Mouse (Mus musculus) left cerebral cortex, adult 8-10 months (tissue): Measurements from ENCODE around the gene Asf1b. TPM values are rescaled to one million over a fixed set of nuclear protein-coding genes. Genes with fewer than 3 reads are reported as not detected.
"Not testable (repeated sequence)": the region's sequence is repeated elsewhere in the genome, so short reads cannot be mapped to it uniquely, and the experiment has no call there.

Experiments
- DNase-seq, 2 experiments: peaks; one replicate each; pipeline ENCODE4 v3.0.0; 2022; ENCODE audit warnings: low spot score in 2 of 2
- total RNA-seq, 4 experiments: library from RNA; stranded (reverse); gene quantifications; 2 replicates each; pipeline ENCODE4 v1.2.4; 2022

The Asf1b gene
- total RNA-seq, 4 experiments from 2014 or later = 0.83 to 1.1 (median 1.0) TPM

DNA sequence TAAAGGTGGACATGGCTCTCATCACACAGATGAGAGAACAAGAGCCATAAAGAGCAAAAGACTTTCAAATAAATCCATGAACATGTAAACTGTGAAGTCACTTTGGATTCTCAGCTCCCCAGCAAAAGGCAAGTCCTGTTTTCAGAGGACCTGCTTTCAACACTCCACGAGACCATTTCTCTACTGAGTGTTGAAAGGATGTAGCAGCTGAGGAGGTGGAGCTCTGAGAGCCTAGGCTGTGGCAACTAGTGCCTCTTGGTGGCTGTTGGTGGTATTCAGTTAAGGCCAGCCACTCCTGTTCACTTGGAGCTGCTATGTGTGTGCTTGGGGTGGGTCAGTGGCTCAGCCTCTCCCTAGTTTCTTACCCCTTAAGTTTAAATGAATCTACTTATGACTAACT is 1.5 kb downstream of the Asf1b start:
- no peak for DNase-seq

DNA sequence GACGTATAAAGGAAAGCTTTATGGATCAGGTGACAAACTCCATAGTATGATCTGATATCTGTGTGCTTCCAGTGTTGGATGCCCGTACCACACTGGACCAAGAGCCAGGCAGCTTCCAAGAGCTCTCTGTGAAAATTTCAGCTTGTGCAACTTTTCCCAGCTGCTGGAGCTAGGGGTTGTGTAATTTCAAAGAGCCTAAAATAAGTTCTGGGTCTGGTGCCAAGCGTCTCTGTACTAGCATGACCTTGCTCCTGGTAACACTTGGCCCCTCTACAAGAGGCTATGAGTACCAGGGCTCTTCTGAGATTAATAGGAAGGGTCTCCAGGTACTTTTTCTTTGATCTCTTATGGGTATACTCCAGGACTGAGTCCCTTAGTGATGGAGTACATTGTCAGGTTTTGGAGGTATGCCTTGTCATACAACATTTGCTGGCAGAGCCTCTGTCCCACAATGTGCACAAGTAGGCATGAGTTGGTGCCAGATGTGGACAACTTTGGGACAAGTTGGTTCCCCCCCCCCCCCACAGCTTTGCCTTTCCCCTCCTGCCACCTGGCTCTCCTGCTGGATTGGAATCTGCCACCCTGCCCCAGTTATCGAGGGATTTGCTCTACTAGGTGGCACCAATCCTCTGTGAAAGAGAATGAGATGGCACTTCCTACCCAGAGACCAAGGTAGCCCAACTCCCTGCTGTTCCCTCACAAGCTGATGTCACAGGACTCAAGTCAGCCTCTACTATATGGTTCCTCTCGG is 8.9 kb downstream of the Asf1b start:
- DNase-seq = no peak

DNA sequence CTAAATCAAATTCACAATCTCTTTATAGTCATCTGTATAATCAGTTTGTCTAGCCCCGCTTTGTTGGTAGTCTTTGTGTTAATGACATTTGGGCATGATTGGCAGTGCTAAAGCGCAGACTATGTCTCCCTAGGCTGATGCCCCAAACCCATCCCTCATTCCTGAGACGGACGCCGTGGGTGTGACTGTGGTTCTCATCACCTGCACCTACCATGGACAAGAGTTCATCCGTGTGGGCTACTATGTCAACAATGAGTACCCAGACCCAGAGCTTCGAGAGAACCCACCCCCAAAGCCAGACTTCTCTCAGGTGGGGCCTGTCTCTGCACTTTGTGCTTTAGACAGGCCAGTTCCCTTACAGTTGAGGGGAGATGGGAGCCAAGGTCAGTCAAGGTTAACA is 12.4 kb downstream of the Asf1b start:
- DNase-seq = no peak

- DNase-seq = no peak
These were observed 15.8 kb downstream of the Asf1b start for GRCm38 (mm10) chr8:83971121-83971520.

GRCm38 (mm10) chr8:83971661-83972060 is 16.4 kb downstream of the Asf1b start:
- DNase-seq = no peak

GRCm38 (mm10) chr8:83972150-83973120 is 17.1 kb downstream of the Asf1b start, which contains the start of gene Prkaca:
Prkaca (plus strand) TSS chr8:83972993.
- DNase-seq = peak; percentile 96 to 100

- DNase-seq = no peak
These were observed 18.1 kb downstream of the Asf1b start for GRCm38 (mm10) chr8:83973161-83974031.

- DNase-seq = no peak
These were observed 19.2 kb downstream of the Asf1b start for GRCm38 (mm10) chr8:83974521-83974920.

- DNase-seq = no peak
These were observed 20.9 kb downstream of the Asf1b start for GRCm38 (mm10) chr8:83976101-83976630.

GRCm38 (mm10) chr8:83976779-83977350 is 21.6 kb downstream of the Asf1b start:
- DNase-seq = no peak

- no peak for DNase-seq
These were observed 22.3 kb downstream of the Asf1b start for GRCm38 (mm10) chr8:83977646-83978045.

GRCm38 (mm10) chr8:83978200-83978599 is 22.9 kb downstream of the Asf1b start:
- DNase-seq = no peak

DNA sequence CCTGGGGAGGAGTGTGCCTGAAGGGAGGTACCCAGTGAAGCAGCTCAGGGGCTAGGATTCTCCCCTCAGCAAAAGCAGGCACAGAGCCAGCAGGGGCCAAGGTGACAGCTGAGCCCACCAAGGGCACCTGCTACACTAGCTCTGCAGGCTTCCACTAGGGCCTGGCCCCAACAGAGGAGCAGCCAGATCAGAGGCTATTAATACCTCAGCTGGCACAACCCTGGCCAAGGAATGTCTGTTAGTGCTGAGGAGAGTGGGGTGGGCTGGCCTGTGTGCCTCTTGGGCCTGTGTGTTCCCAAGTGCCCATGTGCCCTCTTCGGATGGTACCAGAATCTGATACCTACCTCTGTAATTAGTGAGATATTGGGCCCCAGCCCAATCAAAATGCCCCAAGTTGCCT is 24.9 kb downstream of the Asf1b start:
- no peak for DNase-seq

GRCm38 (mm10) chr8:83980845-83981244 is 25.5 kb downstream of the Asf1b start:
- no peak for DNase-seq

GRCm38 (mm10) chr8:83981533-83981932 is 26.2 kb downstream of the Asf1b start:
- DNase-seq = no peak

DNA sequence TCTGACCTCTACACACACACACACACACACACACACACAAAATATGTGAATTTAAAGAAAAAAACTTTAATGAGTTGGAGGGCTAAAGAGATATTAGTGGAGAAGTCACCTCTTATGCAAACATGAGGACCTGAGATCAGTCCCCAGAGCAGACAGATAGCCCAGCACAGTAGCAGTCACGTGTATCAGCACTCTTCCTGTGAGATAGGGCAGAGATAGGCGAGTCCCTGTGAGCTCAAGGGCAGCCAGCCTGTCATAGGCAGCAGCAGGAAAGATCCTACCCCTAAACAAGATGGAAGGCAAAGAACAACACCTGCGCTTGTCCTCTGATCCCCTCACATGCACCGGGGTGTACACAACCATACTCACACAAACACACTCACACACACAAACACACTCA is 27.1 kb downstream of the Asf1b start:
- DNase-seq = no peak

DNA sequence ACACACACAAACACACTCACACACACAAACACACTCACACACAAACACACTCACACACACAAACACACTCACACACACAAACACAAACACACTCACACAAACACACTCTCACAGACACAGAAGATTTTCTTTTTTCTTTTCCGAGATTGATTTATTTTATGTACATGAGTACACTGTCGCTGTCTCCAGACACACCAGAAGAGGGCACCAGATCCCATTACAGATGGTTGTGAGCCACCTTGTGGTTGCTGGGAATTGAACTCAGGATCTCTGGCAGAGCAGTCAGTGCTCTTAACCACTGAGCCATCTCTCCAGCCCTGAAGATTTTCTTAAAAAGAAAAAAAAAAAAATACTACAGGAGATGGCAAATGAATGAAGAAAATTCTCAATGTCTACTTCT is 27.9 kb downstream of the Asf1b start:
- not testable (repeated sequence) for DNase-seq

DNA sequence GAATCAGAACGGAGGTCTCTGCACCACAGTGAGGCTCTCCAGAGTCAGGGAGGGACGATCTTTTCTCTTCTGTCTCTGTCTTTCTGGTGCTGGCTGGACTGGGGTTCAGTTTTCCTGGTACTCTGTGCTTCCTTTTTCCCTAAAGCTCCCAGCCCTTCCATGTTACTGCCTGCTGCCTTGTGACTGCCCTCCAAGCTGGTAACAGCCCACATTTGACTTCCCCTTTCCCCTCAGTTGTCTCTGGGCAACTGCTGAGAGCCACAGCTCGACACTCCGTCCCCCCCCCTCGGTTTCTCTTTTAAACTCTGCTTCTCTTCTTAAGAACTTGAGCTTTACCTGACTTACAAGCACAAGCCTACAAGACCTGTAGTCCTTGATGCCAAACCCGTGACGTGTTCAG is 33.9 kb downstream of the Asf1b start:
- no peak for DNase-seq

- no peak for DNase-seq
These were observed 34.9 kb downstream of the Asf1b start for GRCm38 (mm10) chr8:83990170-83990569.

- DNase-seq = no peak
These were observed 37.2 kb downstream of the Asf1b start for GRCm38 (mm10) chr8:83992488-83992887.

- no peak for DNase-seq
These were observed 38.7 kb downstream of the Asf1b start for GRCm38 (mm10) chr8:83994030-83994429.
